Mouse (Mus musculus): ENCODE data around the gene Vmn2r81.

GRCm38 (mm10) chr10:79221606-79222005 is 25.9 kb upstream of the Vmn2r81 start:
- TF ChIP-seq CTCF (IDR thresholded peaks at IDR 0.05; ENCODE audit: control insufficient read depth, insufficient read depth, insufficient read length) (no peak), MAX (IDR thresholded peaks at IDR 0.05) (no peak), USF1 (IDR thresholded peaks at IDR 0.05; ENCODE audit: low read depth) (no peak)
